Mouse (Mus musculus): ENCODE measurements around the gene Ube2e3. TPM values are rescaled to one million over a fixed set of nuclear protein-coding genes. Genes with fewer than 3 reads are reported as not detected.
A peak's percentile ranks its signal among the peaks of the same experiment; 100 is the strongest.

Ube2e3 gene
- total RNA-seq, 1 experiment = 35.1 TPM

GRCm38 (mm10) chr2:78868951-78869720, 1.2 kb downstream of the Ube2e3 start:
- H3K4me3 ChIP-seq (ENCODE audit: insufficient read depth in 1 of 2, low read depth in 1 of 2, low read length in 2 of 2, poor library complexity in 1 of 2, severe bottlenecking in 1 of 2) = peak overlapping the region; percentile 90 to 97

DNA sequence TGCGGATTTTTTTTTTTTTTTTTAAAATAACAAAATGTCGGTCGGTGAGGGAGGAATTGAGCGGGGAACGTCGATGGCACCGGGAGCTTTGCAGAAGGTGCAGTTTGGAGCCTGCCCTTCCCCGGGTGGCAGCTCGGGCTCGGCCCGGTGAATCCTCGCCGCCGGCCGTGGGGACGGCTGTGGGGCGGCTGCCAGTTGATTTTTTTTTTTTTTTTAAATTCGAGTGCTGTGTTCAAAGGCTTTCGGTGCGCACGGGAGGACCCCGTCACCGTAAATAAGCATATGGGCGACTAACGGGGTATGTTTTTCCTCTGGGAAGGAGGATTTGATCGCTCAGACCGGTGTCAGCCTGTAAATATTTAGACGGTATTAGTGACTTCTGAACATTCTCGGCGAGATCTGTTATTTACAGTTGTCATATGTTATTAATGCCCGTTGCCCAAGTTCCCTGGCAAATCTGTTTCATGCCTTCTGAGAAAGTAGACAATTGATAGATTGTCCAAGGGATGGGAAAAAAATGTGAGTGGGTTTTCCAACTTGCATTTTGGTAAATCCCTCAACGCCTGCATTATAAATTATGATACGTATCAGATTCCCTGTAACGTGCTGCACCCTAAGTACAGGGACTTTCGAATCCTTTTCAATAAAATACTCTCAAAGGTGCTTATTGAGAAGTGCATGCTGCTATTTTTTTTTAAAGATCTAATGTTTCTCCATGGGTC, 2.0 kb downstream of the Ube2e3 start:
- DNase-seq (ENCODE audit: low read depth, low spot score) = no peak
- H3K9ac ChIP-seq (ENCODE audit: insufficient read depth, low read depth, low read length, poor library complexity, severe bottlenecking) = peak overlapping the region; percentile 94
- TF ChIP-seq MAFK (IDR thresholded peaks at IDR 0.05; ENCODE audit: insufficient read depth, low read depth, low read length) = no peak
- TF ChIP-seq CHD2 (IDR thresholded peaks at IDR 0.05; ENCODE audit: low read depth, low read length) = no peak
- TF ChIP-seq ZNF384 (IDR thresholded peaks at IDR 0.05; ENCODE audit: low read depth, low read length) = peak; percentile 69
- TF ChIP-seq HCFC1 (IDR thresholded peaks at IDR 0.05; ENCODE audit: borderline replicate concordance, insufficient read depth, low read length) = no peak
- H3K27ac ChIP-seq (ENCODE audit: insufficient read depth, low read depth, low read length, poor library complexity, severe bottlenecking) = no peak overlapping the region
- peaks cover 4% of the 10 kb centered on the region for H3K36me3 ChIP-seq (ENCODE audit: control insufficient read depth, insufficient read depth, low read length, poor library complexity, severe bottlenecking)
- in situ Hi-C loops (cut with MboI; ENCODE audit: low sequenced_read_pairs in 2 of 2, unreplicated experiment in 2 of 2) = no loop called here
- H3K9me3 ChIP-seq (ENCODE audit: control insufficient read depth, insufficient read depth, low read depth, low read length) = no peaks in the 10 kb centered on the region
- H3K4me3 ChIP-seq (ENCODE audit: insufficient read depth in 1 of 2, low read depth in 1 of 2, low read length in 2 of 2, poor library complexity in 1 of 2, severe bottlenecking in 1 of 2) = peak overlapping the region; percentile 90 to 97
- H3K4me1 ChIP-seq (ENCODE audit: control insufficient read depth in 2 of 2, insufficient read depth in 2 of 2, low read length in 2 of 2, poor library complexity in 1 of 2) = no peaks in the 10 kb centered on the region; a peak in 1 of 4 replicates

More at GRCm38 (mm10) chr2:78868951-78869720, 1.2 kb downstream of the Ube2e3 start:
- DNase-seq (ENCODE audit: low read depth, low spot score) = peak; percentile 40
- Histone ChIP-seq H3K4me1 (ENCODE audit: control insufficient read depth in 2 of 2, insufficient read depth in 2 of 2, low read length in 2 of 2, poor library complexity in 1 of 2) (no peaks in the 10 kb centered on the region; a peak in 1 of 4 replicates), H3K9me3 (ENCODE audit: control insufficient read depth, insufficient read depth, low read depth, low read length) (no peaks in the 10 kb centered on the region), H3K27ac (ENCODE audit: insufficient read depth, low read depth, low read length, poor library complexity, severe bottlenecking) (peak overlapping the region; percentile 78), H3K9ac (ENCODE audit: insufficient read depth, low read depth, low read length, poor library complexity, severe bottlenecking) (peak overlapping the region; percentile 94), H3K36me3 (ENCODE audit: control insufficient read depth, insufficient read depth, low read length, poor library complexity, severe bottlenecking) (peaks cover 4% of the 10 kb centered on the region)
- TF ChIP-seq CHD2 (IDR thresholded peaks at IDR 0.05; ENCODE audit: low read depth, low read length) = no peak
- peak; percentile 20; the same call in 1 of the 2 replicates for TF ChIP-seq HCFC1 (IDR thresholded peaks at IDR 0.05; ENCODE audit: borderline replicate concordance, insufficient read depth, low read length)
- in situ Hi-C loops (cut with MboI; ENCODE audit: low sequenced_read_pairs in 2 of 2, unreplicated experiment in 2 of 2) = no loop called here

DNA sequence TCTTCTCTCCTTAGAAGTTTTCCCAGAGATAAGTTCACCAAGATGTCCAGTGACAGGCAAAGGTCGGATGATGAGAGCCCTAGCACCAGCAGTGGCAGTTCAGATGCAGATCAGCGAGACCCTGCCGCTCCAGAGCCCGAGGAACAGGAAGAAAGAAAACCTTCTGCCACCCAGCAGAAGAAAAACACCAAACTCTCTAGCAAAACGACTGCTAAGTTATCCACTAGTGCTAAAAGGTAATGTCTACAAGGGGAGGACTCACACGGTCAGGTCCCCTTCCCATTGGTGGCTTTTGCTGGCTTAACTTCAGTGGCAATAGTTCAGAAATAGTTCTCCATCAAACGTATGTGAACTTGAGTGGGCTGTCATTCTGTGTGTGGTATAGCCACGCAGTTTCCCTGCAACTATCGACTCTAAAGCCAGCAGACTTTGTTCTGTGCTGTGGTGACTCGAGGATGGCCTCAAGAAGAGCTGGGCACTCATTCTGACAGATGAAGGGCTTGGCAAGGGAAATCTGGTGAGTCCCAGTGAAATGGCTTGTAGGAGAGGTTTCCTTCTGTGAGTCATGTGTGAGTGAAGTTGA, 2.6 kb downstream of the Ube2e3 start:
- Histone ChIP-seq H3K4me1 (ENCODE audit: control insufficient read depth in 2 of 2, insufficient read depth in 2 of 2, low read length in 2 of 2, poor library complexity in 1 of 2) (no peaks in the 10 kb centered on the region; a peak in 1 of 4 replicates), H3K27ac (ENCODE audit: insufficient read depth, low read depth, low read length, poor library complexity, severe bottlenecking) (no peak overlapping the region), H3K36me3 (ENCODE audit: control insufficient read depth, insufficient read depth, low read length, poor library complexity, severe bottlenecking) (peaks cover 4% of the 10 kb centered on the region), H3K9me3 (ENCODE audit: control insufficient read depth, insufficient read depth, low read depth, low read length) (no peaks in the 10 kb centered on the region), H3K4me3 (ENCODE audit: insufficient read depth in 1 of 2, low read depth in 1 of 2, low read length in 2 of 2, poor library complexity in 1 of 2, severe bottlenecking in 1 of 2) (peak overlapping the region in 1 of 2 experiments; percentile 90; a peak in 1 of 4 replicates), H3K9ac (ENCODE audit: insufficient read depth, low read depth, low read length, poor library complexity, severe bottlenecking) (no peak overlapping the region)
- TF ChIP-seq ZC3H11A (IDR thresholded peaks at IDR 0.05; ENCODE audit: borderline replicate concordance, low read depth, low read length) (no peak), ZNF384 (IDR thresholded peaks at IDR 0.05; ENCODE audit: low read depth, low read length) (no peak), HCFC1 (IDR thresholded peaks at IDR 0.05; ENCODE audit: borderline replicate concordance, insufficient read depth, low read length) (no peak), CHD2 (IDR thresholded peaks at IDR 0.05; ENCODE audit: low read depth, low read length) (no peak), MAFK (IDR thresholded peaks at IDR 0.05; ENCODE audit: insufficient read depth, low read depth, low read length) (no peak)
- in situ Hi-C loops (cut with MboI; ENCODE audit: low sequenced_read_pairs in 2 of 2, unreplicated experiment in 2 of 2) = no loop called here
- no peak for DNase-seq (ENCODE audit: low read depth, low spot score)

DNA sequence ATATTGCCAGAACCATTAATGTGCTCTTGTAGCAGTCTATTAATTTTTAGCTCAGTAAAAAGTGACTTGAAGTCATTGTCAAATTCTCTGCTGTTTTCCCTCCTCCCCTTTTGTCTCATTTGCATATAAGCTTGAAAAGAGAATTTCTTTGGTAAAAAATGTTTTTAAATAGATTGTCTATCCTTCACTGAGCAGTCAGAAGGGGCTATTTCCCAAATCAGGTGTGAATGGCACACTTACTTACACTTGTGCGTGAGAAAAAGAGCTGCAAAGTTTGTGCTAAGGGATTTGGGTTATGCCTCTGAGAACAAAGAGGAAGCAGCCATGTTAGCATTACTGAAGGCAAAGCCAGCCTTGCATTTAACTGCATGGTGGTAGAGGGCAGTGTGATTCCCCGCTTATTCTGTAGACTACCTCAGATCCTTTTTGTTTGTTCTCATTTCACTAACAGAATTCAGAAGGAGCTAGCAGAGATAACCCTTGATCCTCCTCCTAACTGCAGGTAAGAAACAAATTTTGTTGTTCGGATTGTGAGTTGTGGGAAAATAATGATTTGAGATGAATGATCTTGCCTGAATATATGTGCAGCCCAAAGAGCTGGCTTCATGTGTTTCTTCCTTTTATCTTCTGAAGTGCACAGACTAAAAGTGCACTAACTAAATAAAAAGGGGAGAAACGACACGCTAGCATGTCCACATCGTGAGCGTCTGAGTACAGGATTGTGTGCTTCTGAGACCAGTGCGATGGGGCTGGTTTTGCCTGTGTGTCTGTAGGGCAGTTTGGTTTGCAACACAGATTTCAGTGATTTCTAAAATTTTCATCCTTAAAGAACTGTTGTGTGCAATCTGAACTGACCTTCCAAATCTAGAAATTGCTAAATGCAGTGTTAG, 4.3 kb downstream of the Ube2e3 start:
- DNase-seq (ENCODE audit: low read depth, low spot score) = no peak
- Histone ChIP-seq H3K9ac (ENCODE audit: insufficient read depth, low read depth, low read length, poor library complexity, severe bottlenecking) (no peak overlapping the region), H3K4me1 (ENCODE audit: control insufficient read depth in 2 of 2, insufficient read depth in 2 of 2, low read length in 2 of 2, poor library complexity in 1 of 2) (no peaks in the 10 kb centered on the region; a peak in 1 of 4 replicates), H3K4me3 (ENCODE audit: insufficient read depth in 1 of 2, low read depth in 1 of 2, low read length in 2 of 2, poor library complexity in 1 of 2, severe bottlenecking in 1 of 2) (no peak overlapping the region), H3K36me3 (ENCODE audit: control insufficient read depth, insufficient read depth, low read length, poor library complexity, severe bottlenecking) (peaks cover 4% of the 10 kb centered on the region), H3K9me3 (ENCODE audit: control insufficient read depth, insufficient read depth, low read depth, low read length) (no peaks in the 10 kb centered on the region), H3K27ac (ENCODE audit: insufficient read depth, low read depth, low read length, poor library complexity, severe bottlenecking) (no peak overlapping the region)
- in situ Hi-C loops (cut with MboI; ENCODE audit: low sequenced_read_pairs in 2 of 2, unreplicated experiment in 2 of 2) = no loop called here
- TF ChIP-seq ZNF384 (IDR thresholded peaks at IDR 0.05; ENCODE audit: low read depth, low read length) (no peak), CHD2 (IDR thresholded peaks at IDR 0.05; ENCODE audit: low read depth, low read length) (no peak), ZC3H11A (IDR thresholded peaks at IDR 0.05; ENCODE audit: borderline replicate concordance, low read depth, low read length) (no peak), HCFC1 (IDR thresholded peaks at IDR 0.05; ENCODE audit: borderline replicate concordance, insufficient read depth, low read length) (no peak), MAFK (IDR thresholded peaks at IDR 0.05; ENCODE audit: insufficient read depth, low read depth, low read length) (no peak)

All from ES-E14 (cell line).